Mouse (Mus musculus): ENCODE measurements around the gene Nfe2l3. TPM values are rescaled to one million over a fixed set of nuclear protein-coding genes. Genes with fewer than 3 reads are reported as not detected.
"Not testable (repeated sequence)": the region's sequence is repeated elsewhere in the genome, so short reads cannot be mapped to it uniquely, and the experiment has no call there.

Gene Nfe2l3
- polyA plus RNA-seq (2014; fragmentation: Nextera tagmentation; extraction: Ambion mirVana) = 2.3 and 3.0 TPM in 2 replicates

DNA sequence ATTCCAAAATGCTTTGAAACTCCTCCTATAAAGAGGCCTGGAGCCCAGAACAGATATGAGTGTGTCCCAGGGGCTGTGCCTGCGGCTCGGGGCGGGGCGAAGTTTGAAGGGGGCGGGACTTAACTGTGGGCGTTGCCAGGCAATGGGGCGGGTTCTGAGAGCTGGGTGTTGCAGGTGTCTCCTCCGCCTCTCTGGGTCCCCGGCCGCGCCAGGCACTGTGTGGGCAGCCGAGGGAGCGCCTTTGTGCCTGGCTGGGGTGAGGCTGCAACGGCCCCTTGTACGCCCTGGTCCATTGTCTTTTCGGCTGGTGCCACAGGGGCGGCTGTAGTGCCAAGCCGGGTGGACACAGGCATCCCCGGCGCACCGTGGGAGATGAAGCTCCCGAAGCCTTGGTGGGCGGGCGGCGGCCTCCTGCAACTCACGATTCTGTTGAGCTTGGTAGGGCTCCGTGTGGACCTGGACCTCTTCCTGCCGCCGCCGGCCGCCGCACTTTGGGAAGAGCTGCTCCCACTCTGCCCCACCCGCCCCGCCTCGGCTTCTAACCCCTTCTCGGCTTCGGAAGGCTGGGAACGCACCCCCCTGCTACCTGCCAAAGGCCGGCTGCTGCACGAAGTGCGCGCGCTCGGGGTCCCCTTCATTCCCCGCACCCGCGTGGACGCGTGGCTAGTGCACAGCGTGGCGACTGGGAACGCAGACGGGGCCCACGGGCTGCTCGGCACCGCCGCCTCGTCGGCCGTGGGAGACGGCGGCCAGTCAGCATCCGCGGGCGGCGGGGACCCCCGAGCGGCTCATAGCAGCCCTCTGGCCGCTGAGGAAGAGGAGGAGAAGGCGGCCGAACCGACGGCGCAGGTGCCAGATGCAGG, at the start of gene Nfe2l3:
Gene Nfe2l3 (plus strand): TSS at position 136 of the 863 bp plus-strand sequence.
- H3K4me3 ChIP-seq (ENCODE audit: low read depth, low read length) = peak within 1 kb of the TSS; percentile 47
- no peaks in the 10 kb centered on the region for H3K9me3 ChIP-seq (ENCODE audit: control insufficient read depth, low read length)
- H3K9ac ChIP-seq (ENCODE audit: low read length) = peak within 1 kb of the TSS; percentile 48
- peaks cover 43% of the 10 kb centered on the region for H3K27me3 ChIP-seq (replicated peaks; ENCODE audit: control insufficient read depth, insufficient read depth, low read length)
- H3K27ac ChIP-seq (ENCODE audit: low read depth) = no peak within 1 kb of the TSS
- under 1% methylated on average over 73 of the region's 74 CpGs for WGBS
- peaks cover 12% of the 10 kb centered on the region; the same call in 1 of the 2 replicates for H3K4me1 ChIP-seq (replicated peaks; ENCODE audit: control insufficient read depth, insufficient read depth, low read length)
- DNase-seq (ENCODE audit: low spot score) (peak; percentile 92), ATAC-seq (replicated peaks; ENCODE audit: low FRiP score, low TSS enrichment, low read depth) (peak; percentile 88)
- H3K36me3 ChIP-seq (ENCODE audit: control insufficient read depth, insufficient read depth, low read length) = no peaks in the 10 kb centered on the region
- H3K4me2 ChIP-seq (ENCODE audit: low read length) = peak within 1 kb of the TSS; percentile 93

DNA sequence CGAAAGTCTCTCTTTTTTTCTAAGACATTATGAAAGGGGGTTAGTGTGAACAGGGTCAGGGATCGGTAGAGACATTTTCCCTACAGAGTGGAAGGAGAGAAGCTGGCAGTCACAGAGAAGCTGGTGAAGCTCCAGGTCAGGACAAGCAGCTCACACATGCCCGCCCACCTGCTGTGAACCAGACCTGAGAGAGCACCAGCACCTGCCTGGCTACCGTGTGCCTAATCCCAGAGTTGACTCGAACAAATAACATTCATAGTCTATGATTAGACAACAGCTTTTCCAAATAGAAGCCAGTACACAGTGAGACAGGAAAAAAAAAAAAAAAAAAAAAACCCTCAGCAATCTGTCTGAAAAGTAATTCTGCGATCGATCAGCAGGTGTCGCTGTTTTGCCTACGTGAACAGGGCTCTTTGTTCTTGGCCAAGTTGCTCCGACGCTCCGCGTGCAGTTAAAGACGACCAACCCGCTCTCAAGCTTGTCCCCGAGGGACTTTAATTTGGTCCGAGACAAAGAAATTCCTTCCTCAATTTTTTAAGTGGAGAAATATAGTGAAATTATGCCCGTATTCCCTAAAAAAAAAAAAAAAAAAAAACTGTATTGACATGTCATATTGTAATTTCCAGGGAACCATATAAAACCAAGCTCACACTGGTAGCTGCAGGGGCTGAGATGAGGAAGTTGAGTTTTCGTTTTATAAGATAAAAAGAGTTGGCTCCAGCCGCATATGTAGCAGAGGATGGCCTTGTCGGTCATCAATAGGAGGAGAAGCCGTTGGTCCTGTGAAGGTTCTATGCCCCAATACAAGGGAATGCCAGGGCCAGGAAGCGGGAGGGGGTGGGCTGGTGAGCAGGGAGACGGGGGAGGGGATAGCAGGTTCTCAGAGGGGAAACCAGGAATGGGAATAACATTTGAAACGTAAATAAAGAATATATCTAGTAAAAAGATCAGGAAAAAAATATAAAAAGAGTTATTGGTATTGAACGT, 48.4 kb upstream of the Nfe2l3 start:
- ATAC-seq (replicated peaks; ENCODE audit: low FRiP score, low TSS enrichment, low read depth) (no peak; the same call in 1 of the 2 replicates), DNase-seq (ENCODE audit: low spot score) (peak; percentile 94)
- Histone ChIP-seq H3K4me3 (ENCODE audit: low read depth, low read length) (peak overlapping the region; percentile 13; the same call in 1 of the 2 replicates), H3K36me3 (ENCODE audit: control insufficient read depth, insufficient read depth, low read length) (no peaks in the 10 kb centered on the region), H3K9me3 (ENCODE audit: control insufficient read depth, low read length) (no peaks in the 10 kb centered on the region), H3K27me3 (replicated peaks; ENCODE audit: control insufficient read depth, insufficient read depth, low read length) (no peaks in the 10 kb centered on the region), H3K4me1 (replicated peaks; ENCODE audit: control insufficient read depth, insufficient read depth, low read length) (no peaks in the 10 kb centered on the region), H3K27ac (ENCODE audit: low read depth) (no peak overlapping the region), H3K4me2 (ENCODE audit: low read length) (peak overlapping the region; percentile 43), H3K9ac (ENCODE audit: low read length) (peak overlapping the region; percentile 40)
- 13% methylated on average over 26 of the region's 26 CpGs for WGBS

DNA sequence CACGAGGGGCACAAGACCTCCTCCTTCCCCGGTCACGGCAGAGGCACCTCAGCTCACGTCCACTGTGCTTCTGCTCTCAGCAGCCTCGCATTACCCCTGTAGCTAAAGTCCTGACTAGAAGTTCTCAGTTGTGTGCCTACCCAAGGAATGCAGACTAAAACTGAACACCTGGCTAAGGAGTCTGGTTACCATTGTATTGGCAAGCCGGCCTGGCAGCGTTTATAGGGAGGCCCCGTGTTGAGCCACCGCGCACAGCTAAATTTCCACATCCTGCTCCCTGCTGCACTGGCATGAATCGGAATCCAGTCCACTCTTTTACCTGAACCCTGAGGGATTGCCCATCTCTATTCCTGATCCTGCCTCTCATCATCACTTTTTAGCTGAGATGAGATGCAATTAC, 42.0 kb upstream of the Nfe2l3 start:
- DNase-seq (ENCODE audit: low spot score) = no peak
- WGBS = 77% methylated on average over 11 of the region's 11 CpGs
- no peak overlapping the region for H3K27ac ChIP-seq (ENCODE audit: low read depth)

DNA sequence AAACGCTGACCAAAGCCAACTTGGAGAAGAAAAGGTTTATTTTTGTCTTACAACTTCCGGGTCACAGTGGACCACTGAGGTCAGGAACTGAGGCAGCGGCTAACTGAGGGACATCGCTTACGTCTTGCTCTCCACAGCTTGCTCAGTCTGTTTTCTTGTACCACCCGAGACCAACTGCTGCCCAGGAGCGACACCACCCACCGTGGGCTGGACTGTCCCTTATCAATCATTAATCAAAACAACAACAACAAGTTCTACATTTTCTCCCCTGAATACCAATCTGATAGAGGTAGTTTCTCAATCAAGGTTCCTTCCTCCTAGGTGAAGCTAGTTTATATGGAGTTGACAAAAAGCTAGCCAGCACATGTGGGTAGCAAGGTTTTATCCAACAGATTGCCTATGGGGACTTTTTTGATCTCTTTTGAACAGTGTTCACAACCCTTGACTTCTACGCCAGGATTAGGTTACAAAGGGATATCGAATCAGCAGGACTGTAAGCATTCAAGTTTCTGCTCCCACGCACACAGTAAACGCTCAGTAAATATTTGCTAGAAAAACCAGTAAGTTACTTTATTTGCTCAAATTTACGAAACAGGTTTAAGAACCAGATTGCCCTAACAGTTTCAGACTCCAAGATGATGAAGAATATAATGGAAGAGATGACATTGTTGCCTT, 40.5 kb upstream of the Nfe2l3 start:
- Histone ChIP-seq H3K9ac (ENCODE audit: low read length) (no peak overlapping the region), H3K27me3 (replicated peaks; ENCODE audit: control insufficient read depth, insufficient read depth, low read length) (no peaks in the 10 kb centered on the region), H3K9me3 (ENCODE audit: control insufficient read depth, low read length) (no peaks in the 10 kb centered on the region), H3K36me3 (ENCODE audit: control insufficient read depth, insufficient read depth, low read length) (no peaks in the 10 kb centered on the region), H3K4me2 (ENCODE audit: low read length) (no peak overlapping the region), H3K27ac (ENCODE audit: low read depth) (no peak overlapping the region), H3K4me3 (ENCODE audit: low read depth, low read length) (no peak overlapping the region), H3K4me1 (replicated peaks; ENCODE audit: control insufficient read depth, insufficient read depth, low read length) (no peaks in the 10 kb centered on the region)
- ATAC-seq (replicated peaks; ENCODE audit: low FRiP score, low TSS enrichment, low read depth) = no peak
- DNase-seq (ENCODE audit: low spot score) = no peak
- 64% methylated on average over 13 of the region's 13 CpGs for WGBS

More for the DNA sequence above, 42.0 kb upstream of the Nfe2l3 start:
- Histone ChIP-seq H3K36me3 (ENCODE audit: control insufficient read depth, insufficient read depth, low read length) (no peaks in the 10 kb centered on the region), H3K4me3 (ENCODE audit: low read depth, low read length) (no peak overlapping the region), H3K4me1 (replicated peaks; ENCODE audit: control insufficient read depth, insufficient read depth, low read length) (no peaks in the 10 kb centered on the region), H3K9ac (ENCODE audit: low read length) (no peak overlapping the region), H3K4me2 (ENCODE audit: low read length) (no peak overlapping the region), H3K9me3 (ENCODE audit: control insufficient read depth, low read length) (no peaks in the 10 kb centered on the region), H3K27me3 (replicated peaks; ENCODE audit: control insufficient read depth, insufficient read depth, low read length) (no peaks in the 10 kb centered on the region)
- no peak for ATAC-seq (replicated peaks; ENCODE audit: low FRiP score, low TSS enrichment, low read depth)

DNA sequence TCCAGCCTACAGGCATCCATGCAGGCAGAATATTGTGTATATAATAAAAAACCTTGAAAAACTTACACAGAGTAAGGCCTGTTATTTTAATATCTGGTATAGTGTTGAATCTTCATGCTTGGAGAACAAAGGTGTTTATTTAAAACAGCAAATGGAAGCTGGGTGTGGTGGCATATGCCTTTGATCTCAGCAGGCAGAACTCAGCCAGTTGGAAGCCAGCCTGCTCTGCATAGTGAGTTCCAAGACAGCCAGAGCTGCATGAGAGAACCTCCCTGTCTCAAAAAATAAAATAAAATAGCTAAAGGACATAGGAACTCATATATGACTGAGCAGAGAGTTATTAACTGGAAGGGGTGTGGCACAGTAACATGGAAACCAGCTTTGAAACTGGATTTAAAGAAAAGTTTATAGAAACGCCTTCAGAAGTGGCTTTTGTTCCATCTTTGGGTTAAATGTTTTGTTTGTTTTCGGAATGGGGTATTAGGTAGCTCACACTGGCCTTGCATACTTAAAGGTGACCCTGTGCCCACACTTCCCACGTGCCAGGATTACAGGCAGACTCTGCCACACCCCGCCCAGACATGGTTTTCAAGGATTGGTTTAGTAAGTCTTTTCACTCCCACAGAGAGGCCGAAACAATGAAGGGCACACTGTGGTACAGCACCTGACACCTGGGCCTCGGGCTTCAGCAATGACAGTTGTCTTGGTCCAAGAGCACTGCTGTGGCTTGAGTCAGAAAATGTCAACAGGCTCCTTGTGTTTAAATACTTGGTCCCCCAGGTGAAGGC, 38.9 kb upstream of the Nfe2l3 start:
- no peaks in the 10 kb centered on the region for H3K27me3 ChIP-seq (replicated peaks; ENCODE audit: control insufficient read depth, insufficient read depth, low read length)
- no peaks in the 10 kb centered on the region for H3K9me3 ChIP-seq (ENCODE audit: control insufficient read depth, low read length)
- H3K4me3 ChIP-seq (ENCODE audit: low read depth, low read length) = no peak overlapping the region
- ATAC-seq (replicated peaks; ENCODE audit: low FRiP score, low TSS enrichment, low read depth) (no peak), DNase-seq (ENCODE audit: low spot score) (no peak)
- no peak overlapping the region for H3K4me2 ChIP-seq (ENCODE audit: low read length)
- no peak overlapping the region for H3K27ac ChIP-seq (ENCODE audit: low read depth)
- H3K4me1 ChIP-seq (replicated peaks; ENCODE audit: control insufficient read depth, insufficient read depth, low read length) = no peaks in the 10 kb centered on the region
- H3K9ac ChIP-seq (ENCODE audit: low read length) = no peak overlapping the region
- 67% methylated on average over 6 of the region's 6 CpGs for WGBS
- H3K36me3 ChIP-seq (ENCODE audit: control insufficient read depth, insufficient read depth, low read length) = no peaks in the 10 kb centered on the region

DNA sequence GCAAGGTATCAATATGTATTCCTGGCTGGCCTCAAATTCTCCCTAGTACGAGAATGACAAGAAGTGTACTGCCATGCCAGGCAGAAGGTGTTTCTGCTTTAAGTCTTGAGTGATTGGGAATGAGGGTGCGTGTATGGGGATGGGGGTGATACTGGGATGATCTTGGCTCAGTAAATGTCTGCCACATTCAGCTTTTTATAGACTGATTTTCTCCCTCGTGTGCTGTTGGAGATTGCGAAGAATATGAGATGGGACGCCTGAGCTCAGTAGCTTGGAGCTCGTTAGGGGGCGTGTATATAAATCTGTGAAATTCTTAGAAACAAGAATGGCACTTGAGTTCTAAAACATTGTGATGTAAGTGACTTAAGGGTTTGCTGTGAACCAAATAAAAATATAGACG, 38.1 kb upstream of the Nfe2l3 start:
- H3K9me3 ChIP-seq (ENCODE audit: control insufficient read depth, low read length); H3K4me2 ChIP-seq (ENCODE audit: low read length); H3K36me3 ChIP-seq (ENCODE audit: control insufficient read depth, insufficient read depth, low read length); H3K27me3 ChIP-seq (replicated peaks; ENCODE audit: control insufficient read depth, insufficient read depth, low read length); H3K27ac ChIP-seq (ENCODE audit: low read depth); H3K4me3 ChIP-seq (ENCODE audit: low read depth, low read length); H3K4me1 ChIP-seq (replicated peaks; ENCODE audit: control insufficient read depth, insufficient read depth, low read length); H3K9ac ChIP-seq (ENCODE audit: low read length); DNase-seq (ENCODE audit: low spot score); ATAC-seq (replicated peaks; ENCODE audit: low FRiP score, low TSS enrichment, low read depth): not testable (repeated sequence)
- 91% methylated on average over 8 of the region's 8 CpGs for WGBS

DNA sequence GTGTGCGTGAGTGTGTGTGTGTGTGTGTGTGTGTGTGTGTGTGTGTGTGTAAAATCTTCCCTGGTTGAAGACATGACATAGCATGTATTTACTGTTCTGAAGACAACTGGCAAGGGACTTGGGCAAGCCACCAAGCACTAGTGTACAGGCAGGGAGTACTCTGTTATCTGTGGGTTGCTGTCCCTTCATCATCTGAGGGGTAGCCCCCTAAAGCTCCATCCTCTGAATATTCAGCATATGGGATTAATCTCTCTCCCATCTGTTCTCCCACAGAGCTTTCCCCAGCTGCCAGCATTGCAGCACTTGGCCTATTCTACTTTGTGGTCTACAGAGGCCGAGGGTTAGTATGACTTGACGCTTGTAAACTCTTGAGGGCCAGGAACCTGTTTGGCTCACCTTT, 37.5 kb upstream of the Nfe2l3 start:
- not testable (repeated sequence) for H3K27me3 ChIP-seq (replicated peaks; ENCODE audit: control insufficient read depth, insufficient read depth, low read length); H3K4me1 ChIP-seq (replicated peaks; ENCODE audit: control insufficient read depth, insufficient read depth, low read length); H3K4me2 ChIP-seq (ENCODE audit: low read length); H3K9ac ChIP-seq (ENCODE audit: low read length); ATAC-seq (replicated peaks; ENCODE audit: low FRiP score, low TSS enrichment, low read depth); H3K4me3 ChIP-seq (ENCODE audit: low read depth, low read length); H3K9me3 ChIP-seq (ENCODE audit: control insufficient read depth, low read length); DNase-seq (ENCODE audit: low spot score); H3K27ac ChIP-seq (ENCODE audit: low read depth); H3K36me3 ChIP-seq (ENCODE audit: control insufficient read depth, insufficient read depth, low read length)
- WGBS = 89% methylated on average over 3 of the region's 3 CpGs
